Comparison of ENCODE assay signal across 8 mouse cellular contexts in the genomic region with DNA sequence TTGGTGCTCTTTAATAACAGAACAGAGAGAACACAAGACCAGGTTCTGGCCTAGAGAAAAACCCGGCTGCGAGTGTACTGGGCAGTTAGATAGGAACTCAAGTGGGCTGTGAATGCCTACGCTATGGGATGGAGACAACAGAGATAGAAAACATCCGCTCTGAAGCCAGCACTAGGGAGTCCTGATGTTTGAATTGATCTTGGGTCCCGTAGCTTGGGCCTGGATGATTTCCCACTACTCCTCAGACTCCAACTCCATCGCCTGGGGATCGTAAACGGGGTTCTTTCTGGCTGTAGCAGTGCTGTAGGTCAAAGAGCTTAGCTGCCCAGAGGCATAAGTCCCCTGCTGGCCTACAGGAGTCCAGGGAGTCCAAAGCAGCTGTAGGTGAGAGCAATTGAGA. TPM values are rescaled to one million over a fixed set of nuclear protein-coding genes. Genes with fewer than 3 reads are reported as not detected.
DNase-seq lines count a peak whose midpoint lies in the region; ATAC-seq and TF ChIP-seq lines count a peak whose summit lies in the region.

No protein-coding gene starts in this region.

- no peak for ATAC-seq in liver, embryonic 11.5 days (replicated peaks; ENCODE audit: low FRiP score)

- H3K4me2 ChIP-seq in liver, embryonic 11.5 days, result peak overlapping the region; percentile 94

- peak overlapping the region; percentile 89 for H3K9ac ChIP-seq in liver, embryonic 11.5 days (ENCODE audit: low read depth, low read length)

- WGBS in cerebellum, adult 2 months, result 0% methylated on average over 8 of the region's 8 CpGs
- WGBS in liver, embryonic 11.5 days, result 25% methylated on average over 8 of the region's 8 CpGs

- no peaks in the 10 kb centered on the region for H3K27me3 ChIP-seq in cerebellum, adult 2 months (ENCODE audit: control insufficient read depth, insufficient read depth, low read length)
- no peaks in the 10 kb centered on the region for H3K27me3 ChIP-seq in testis, adult 2 months (ENCODE audit: control insufficient read depth, insufficient read depth, low read length)
- H3K27me3 ChIP-seq in liver, embryonic 11.5 days (replicated peaks; ENCODE audit: control insufficient read depth, insufficient read depth, low read length), result no peaks in the 10 kb centered on the region

- H3K4me3 ChIP-seq in cerebellum, adult 2 months (replicated peaks; ENCODE audit: insufficient read depth, low read depth, low read length), result peak overlapping the region; percentile 76
- H3K4me3 ChIP-seq in testis, adult 2 months (ENCODE audit: control insufficient read depth, low read depth, low read length), result peak overlapping the region; percentile 84
- H3K4me3 ChIP-seq in liver, embryonic 11.5 days (ENCODE audit: low read depth, low read length), result peak overlapping the region; percentile 85

- peak overlapping the region; percentile 67 for H3K27ac ChIP-seq in cerebellum, adult 2 months (ENCODE audit: insufficient read depth, low read length)
- peak overlapping the region; percentile 3 for H3K27ac ChIP-seq in testis, adult 2 months (ENCODE audit: control insufficient read depth, insufficient read depth, low read depth, low read length)
- peak overlapping the region; percentile 71; the same call in 1 of the 2 replicates for H3K27ac ChIP-seq in liver, embryonic 11.5 days (ENCODE audit: low read depth, low read length)

- H3K4me1 ChIP-seq in cerebellum, adult 2 months (ENCODE audit: control insufficient read depth, insufficient read depth, low read length), result peaks cover 12% of the 10 kb centered on the region; the same call in 1 of the 2 replicates
- peaks cover 9% of the 10 kb centered on the region for H3K4me1 ChIP-seq in testis, adult 2 months (ENCODE audit: control insufficient read depth, insufficient read depth, low read length)
- H3K4me1 ChIP-seq in liver, embryonic 11.5 days (replicated peaks; ENCODE audit: control insufficient read depth, insufficient read depth, low read length), result peaks cover 11% of the 10 kb centered on the region; the same call in 1 of the 2 replicates

- TF ChIP-seq POLR2A in cerebellum, adult 2 months (IDR thresholded peaks at IDR 0.05; ENCODE audit: borderline replicate concordance, insufficient read depth, low read length), result no peak
- TF ChIP-seq POLR2A in testis, adult 2 months (IDR thresholded peaks at IDR 0.05; ENCODE audit: control insufficient read depth, low read depth, low read length), result no peak

- no peak for DNase-seq in cerebellum, adult 2 months
- no peak for DNase-seq in cerebellum, postnatal 4 days (ENCODE audit: low spot score in 2 of 2)
- DNase-seq in testis, postnatal 10 days (ENCODE audit: low spot score), result no peak
- no peak for DNase-seq in liver, embryonic 11.5 days (ENCODE audit: low spot score)
- no peak for DNase-seq in frontal cortex, adult 2 months (ENCODE audit: extremely low spot score in 1 of 2, low spot score in 1 of 2)
- DNase-seq in adrenal gland, postnatal 4 days (ENCODE audit: low spot score in 2 of 2), result no peak
- no peak for DNase-seq in ovary, postnatal 10 days (ENCODE audit: low spot score)

- TF ChIP-seq CTCF in cerebellum, adult 2 months (IDR thresholded peaks at IDR 0.05; ENCODE audit: borderline replicate concordance, insufficient read depth, low read depth, low read length), result no peak
- TF ChIP-seq CTCF in testis, adult 2 months (IDR thresholded peaks at IDR 0.05; ENCODE audit: control insufficient read depth, insufficient read depth, insufficient replicate concordance, low read depth, low read length), result no peak

- no peaks in the 10 kb centered on the region for H3K36me3 ChIP-seq in testis, adult 2 months (ENCODE audit: control insufficient read depth, insufficient read depth, low read length)
- peaks cover 8% of the 10 kb centered on the region for H3K36me3 ChIP-seq in liver, embryonic 11.5 days (ENCODE audit: control insufficient read depth, insufficient read depth, low read length)

- H3K9me3 ChIP-seq in liver, embryonic 11.5 days (ENCODE audit: control insufficient read depth, low read length), result no peaks in the 10 kb centered on the region

RNA-seq across cellular contexts. Expression of a gene that starts 0.5 kb away (rescaled TPM):
- polyA plus RNA-seq in cerebellum, adult 2 months (2012; rRNA removed), result 108 TPM in 2 replicates
- 10.3 and 10.6 TPM in 2 replicates for polyA plus RNA-seq in testis, adult 2 months (2012; rRNA removed)
- 10.4 and 13.1 TPM in 2 replicates for polyA plus RNA-seq in liver, embryonic 11.5 days (2014; fragmentation: Nextera tagmentation; extraction: Ambion mirVana)
- polyA plus RNA-seq in frontal cortex, adult 2 months (2012; rRNA removed), result 95.6 and 121 TPM in 2 replicates
- total RNA-seq in adrenal gland, postnatal 4 days (2021), result 10 to 100 TPM; 36.2 to 37.8 TPM

RNA-seq across cellular contexts. Expression of a gene that starts 11.6 kb away (rescaled TPM):
- 4.0 and 4.6 TPM in 2 replicates for polyA plus RNA-seq in cerebellum, adult 2 months (2012; rRNA removed)
- 19.6 and 21.0 TPM in 2 replicates for polyA plus RNA-seq in testis, adult 2 months (2012; rRNA removed)
- polyA plus RNA-seq in liver, embryonic 11.5 days (2014; fragmentation: Nextera tagmentation; extraction: Ambion mirVana), result 0.96 and 1.1 TPM in 2 replicates
- 3.5 and 3.9 TPM in 2 replicates for polyA plus RNA-seq in frontal cortex, adult 2 months (2012; rRNA removed)
- 10 to 100 TPM in 1 of 2 experiments, 1 to 10 TPM in 1; 7.0 to 10.2 TPM for total RNA-seq in adrenal gland, postnatal 4 days (2021)

RNA-seq across cellular contexts. Expression of a gene that starts 12.0 kb away (rescaled TPM):
- polyA plus RNA-seq in cerebellum, adult 2 months (2012; rRNA removed), result 55.9 and 65.6 TPM in 2 replicates
- 5.7 and 6.6 TPM in 2 replicates for polyA plus RNA-seq in testis, adult 2 months (2012; rRNA removed)
- polyA plus RNA-seq in liver, embryonic 11.5 days (2014; fragmentation: Nextera tagmentation; extraction: Ambion mirVana), result 3.1 and 3.8 TPM in 2 replicates
- polyA plus RNA-seq in frontal cortex, adult 2 months (2012; rRNA removed), result 45.2 and 48.5 TPM in 2 replicates
- 100 to 1,000 TPM; 135 to 149 TPM for total RNA-seq in adrenal gland, postnatal 4 days (2021)

RNA-seq across cellular contexts. Expression of a gene that starts 19.2 kb away (rescaled TPM):
- 84.3 and 93.2 TPM in 2 replicates for polyA plus RNA-seq in cerebellum, adult 2 months (2012; rRNA removed)
- polyA plus RNA-seq in testis, adult 2 months (2012; rRNA removed), result 44.5 and 47.9 TPM in 2 replicates
- 132 and 146 TPM in 2 replicates for polyA plus RNA-seq in liver, embryonic 11.5 days (2014; fragmentation: Nextera tagmentation; extraction: Ambion mirVana)
- polyA plus RNA-seq in frontal cortex, adult 2 months (2012; rRNA removed), result 93.4 and 104 TPM in 2 replicates
- 10 to 100 TPM; 82.0 to 87.2 TPM for total RNA-seq in adrenal gland, postnatal 4 days (2021)

RNA-seq across cellular contexts. Expression of a gene that starts 31.4 kb away (rescaled TPM):
- polyA plus RNA-seq in cerebellum, adult 2 months (2012; rRNA removed), result 35.0 and 35.9 TPM in 2 replicates
- 85.9 and 101 TPM in 2 replicates for polyA plus RNA-seq in testis, adult 2 months (2012; rRNA removed)
- polyA plus RNA-seq in liver, embryonic 11.5 days (2014; fragmentation: Nextera tagmentation; extraction: Ambion mirVana), result 19.8 and 20.1 TPM in 2 replicates
- 23.9 and 28.4 TPM in 2 replicates for polyA plus RNA-seq in frontal cortex, adult 2 months (2012; rRNA removed)
- 100 to 1,000 TPM in 1 of 2 experiments, 10 to 100 TPM in 1; 72.6 to 112 TPM for total RNA-seq in adrenal gland, postnatal 4 days (2021)

Comparison
In these comparisons a context has a peak if more than half of its experiments do, and no peak if none do; other contexts are left out.
1. H3K27ac ChIP-seq: peak in every context shown above with its lines; median percentile 71 in liver, embryonic 11.5 days; 67 in cerebellum, adult 2 months; 3 in testis, adult 2 months.